7 mouse cellular contexts compared by ENCODE assay signal in genomic region chr9:80086272-80086966, GRCm38 (mm10). TPM values are rescaled to one million over a fixed set of nuclear protein-coding genes. Genes with fewer than 3 reads are reported as not detected.
DNase-seq lines count a peak whose midpoint lies in the region; ATAC-seq and TF ChIP-seq lines count a peak whose summit lies in the region.
"Not testable (repeated sequence)": the region's sequence is repeated elsewhere in the genome, so short reads cannot be mapped to it uniquely, and the experiment has no call there.

No protein-coding gene starts in this region.

- H3K4me2 ChIP-seq in heart, embryonic 13.5 days; intestine, embryonic 16.5 days (ENCODE audit: low read depth, low read length); liver, embryonic 13.5 days; liver, postnatal 0 days (ENCODE audit: low read depth, low read length): not testable (repeated sequence)

- not testable (repeated sequence) for TF ChIP-seq CTCF in G1E (IDR thresholded peaks at IDR 0.05; ENCODE audit: low read depth, low read length); liver, postnatal 0 days (IDR thresholded peaks at IDR 0.05; ENCODE audit: low read depth)

- not testable (repeated sequence) for H3K9me3 ChIP-seq in G1E (replicated peaks); heart, embryonic 13.5 days; intestine, embryonic 16.5 days (ENCODE audit: control insufficient read depth, low read length); liver, embryonic 13.5 days (replicated peaks); liver, postnatal 0 days (ENCODE audit: low read length)

- H3K4me1 ChIP-seq in G1E (ENCODE audit: insufficient read depth, low read depth, low read length), result peaks cover 28% of the 10 kb centered on the region
- peaks cover 61% of the 10 kb centered on the region for H3K4me1 ChIP-seq in heart, embryonic 13.5 days
- peaks cover 27% of the 10 kb centered on the region for H3K4me1 ChIP-seq in intestine, embryonic 16.5 days (ENCODE audit: control insufficient read depth, insufficient read depth, low read length)
- peaks cover 62% of the 10 kb centered on the region for H3K4me1 ChIP-seq in liver, embryonic 13.5 days (replicated peaks)
- peaks cover 24% of the 10 kb centered on the region for H3K4me1 ChIP-seq in liver, postnatal 0 days (ENCODE audit: insufficient read depth)

- not testable (repeated sequence) for H3K27me3 ChIP-seq in G1E (ENCODE audit: insufficient read depth, low read length); heart, embryonic 13.5 days (replicated peaks); intestine, embryonic 16.5 days (replicated peaks; ENCODE audit: control insufficient read depth, insufficient read depth, low read length); liver, embryonic 13.5 days; liver, postnatal 0 days (ENCODE audit: insufficient read depth, low read length)

- 0 out of 2 replicates have a peak overlapping the region, but pooled peaks have one; percentile 71 for H3K27ac ChIP-seq in heart, embryonic 13.5 days (replicated peaks)
- not testable (repeated sequence) for H3K27ac ChIP-seq in intestine, embryonic 16.5 days (ENCODE audit: low read length); liver, embryonic 13.5 days; liver, postnatal 0 days (ENCODE audit: low read depth)

- peaks cover 39% of the 10 kb centered on the region for H3K36me3 ChIP-seq in G1E (replicated peaks)
- H3K36me3 ChIP-seq in heart, embryonic 13.5 days; intestine, embryonic 16.5 days (ENCODE audit: control insufficient read depth, insufficient read depth, low read length); liver, embryonic 13.5 days; liver, postnatal 0 days (replicated peaks; ENCODE audit: insufficient read depth, low read length): not testable (repeated sequence)

- peak; percentile 98 for ATAC-seq in G1E (ENCODE audit: extremely low read depth, insufficient number of reproducible peaks, low FRiP score, poor library complexity, severe bottlenecking)
- not testable (repeated sequence) for ATAC-seq in heart, embryonic 13.5 days (ENCODE audit: extremely low read depth, insufficient number of reproducible peaks, low FRiP score, low TSS enrichment)
- peak; percentile 42 for ATAC-seq in intestine, embryonic 16.5 days
- peak; percentile 69 for ATAC-seq in liver, embryonic 13.5 days (ENCODE audit: low read depth)
- peak; percentile 80 for ATAC-seq in liver, postnatal 0 days
- peak; percentile 88 for ATAC-seq in megakaryocyte-erythroid progenitor cell, adult 5-6 weeks (replicated peaks; ENCODE audit: low FRiP score, low TSS enrichment, poor library complexity, severe bottlenecking)

- 46% methylated on average over 6 of the region's 6 CpGs for WGBS in heart, embryonic 13.5 days
- 77% methylated on average over 5 of the region's 6 CpGs for WGBS in intestine, embryonic 16.5 days
- WGBS in liver, embryonic 13.5 days (ENCODE audit: insufficient replicate concordance), result 34% methylated on average over 5 of the region's 6 CpGs
- WGBS in liver, postnatal 0 days (ENCODE audit: insufficient replicate concordance), result 51% methylated on average over 5 of the region's 6 CpGs

- TF ChIP-seq EP300 in liver, postnatal 0 days (IDR thresholded peaks at IDR 0.05; ENCODE audit: low read depth), result not testable (repeated sequence)

- peak; percentile 49 for DNase-seq in G1E (ENCODE audit: low spot score)
- peak; percentile 24 for DNase-seq in c-Kit-positive CD71-negative TER-119-negative erythroid progenitor cells, embryonic 14.5 days (ENCODE audit: low read depth)
- DNase-seq in liver, embryonic 13.5 days, result peak; percentile 32
- DNase-seq in liver, postnatal 0 days, result not testable (repeated sequence)

- not testable (repeated sequence) for H3K9ac ChIP-seq in heart, embryonic 13.5 days; intestine, embryonic 16.5 days (ENCODE audit: low read depth, low read length); liver, embryonic 13.5 days; liver, postnatal 0 days (replicated peaks)

- H3K4me3 ChIP-seq in G1E (ENCODE audit: low read depth, low read length); heart, embryonic 13.5 days; intestine, embryonic 16.5 days (ENCODE audit: low read length); liver, embryonic 13.5 days (replicated peaks); liver, postnatal 0 days (ENCODE audit: low read depth, low read length): not testable (repeated sequence)

RNA-seq across cellular contexts. Expression of gene Senp6, which starts 19.7 kb away (rescaled TPM):
- total RNA-seq in G1E (2014; fragmentation: Nextera tagmentation) (251 and 255 TPM in 2 replicates), G1E (2017) (164 and 193 TPM in 2 replicates)
- polyA plus RNA-seq in G1E (2012), result 77.4 and 89.7 TPM in 2 replicates
- 32.4 and 32.6 TPM in 2 replicates for polyA plus RNA-seq in heart, embryonic 13.5 days (2015; fragmentation: Nextera tagmentation; extraction: Ambion mirVana)
- 26.6 and 29.5 TPM in 2 replicates for polyA plus RNA-seq in intestine, embryonic 16.5 days (2015; fragmentation: Nextera tagmentation; extraction: Ambion mirVana)
- polyA plus RNA-seq in liver, embryonic 13.5 days (2015; fragmentation: Nextera tagmentation; extraction: Ambion mirVana), result 15.9 and 16.6 TPM in 2 replicates
- polyA plus RNA-seq in liver, postnatal 0 days (2015; fragmentation: Nextera tagmentation; extraction: Ambion mirVana), result 15.7 and 16.2 TPM in 2 replicates
- total RNA-seq in megakaryocyte-erythroid progenitor cell, adult 5-6 weeks (2014; fragmentation: Nextera tagmentation), result 143 and 186 TPM in 2 replicates
- total RNA-seq in megakaryocyte-erythroid progenitor cell, adult 5-6 weeks (2017), result 169 and 190 TPM in 2 replicates
